Mouse (Mus musculus) testis, postnatal 10 days (tissue): ENCODE data around the gene Lrrk1.
A peak's percentile ranks its signal among the peaks of the same experiment; 100 is the strongest.

ENCODE experiments used
- DNase-seq: peaks from one replicate; pipeline ENCODE4 v3.0.0; 2021; ENCODE audit warnings: low spot score

Lrrk1 gene

GRCm38 (mm10) chr7:66336955-66337354 is 51.2 kb downstream of the Lrrk1 start:
- DNase-seq = no peak

GRCm38 (mm10) chr7:66333906-66334500 is 54.1 kb downstream of the Lrrk1 start:
- DNase-seq = no peak

DNA sequence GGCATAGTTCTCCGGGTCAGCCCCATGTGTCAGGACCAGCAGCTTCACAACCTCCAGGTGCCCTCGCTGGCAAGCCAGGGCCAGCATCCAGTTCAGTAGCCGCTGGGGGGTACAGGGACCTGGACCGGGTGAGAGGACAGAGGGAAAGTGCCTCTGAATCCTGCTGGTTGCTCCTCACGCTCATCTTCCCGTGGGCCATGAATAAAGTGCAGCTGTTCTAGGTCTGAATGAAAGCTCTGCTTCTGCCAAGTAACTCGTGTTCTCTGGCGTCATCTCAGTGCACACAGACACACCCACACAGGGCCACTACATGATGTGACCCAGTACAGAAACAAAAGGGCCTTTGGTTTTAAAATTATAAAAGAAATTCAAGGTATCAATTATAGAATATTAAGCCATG is 55.8 kb downstream of the Lrrk1 start:
- DNase-seq = no peak

DNA sequence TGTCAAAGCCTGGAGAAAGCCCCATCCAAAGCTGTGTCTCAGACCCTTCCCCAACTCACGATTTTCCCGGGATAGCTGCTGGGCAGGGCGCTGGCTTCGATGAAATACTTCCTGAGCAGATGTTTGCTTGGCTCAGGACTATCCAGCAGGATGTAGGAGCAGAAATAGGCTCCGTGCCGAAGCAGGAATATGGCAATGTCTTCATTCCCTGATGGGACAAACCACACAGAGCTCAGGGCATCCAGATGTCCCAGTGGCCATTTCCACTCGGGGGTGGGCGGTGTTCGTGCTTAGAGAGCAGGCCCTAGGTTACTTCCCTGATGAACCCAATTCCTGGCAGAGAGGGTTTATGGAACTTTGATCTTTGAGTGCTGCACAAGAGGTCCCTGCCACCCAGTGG is 57.5 kb downstream of the Lrrk1 start:
- no peak for DNase-seq

DNA sequence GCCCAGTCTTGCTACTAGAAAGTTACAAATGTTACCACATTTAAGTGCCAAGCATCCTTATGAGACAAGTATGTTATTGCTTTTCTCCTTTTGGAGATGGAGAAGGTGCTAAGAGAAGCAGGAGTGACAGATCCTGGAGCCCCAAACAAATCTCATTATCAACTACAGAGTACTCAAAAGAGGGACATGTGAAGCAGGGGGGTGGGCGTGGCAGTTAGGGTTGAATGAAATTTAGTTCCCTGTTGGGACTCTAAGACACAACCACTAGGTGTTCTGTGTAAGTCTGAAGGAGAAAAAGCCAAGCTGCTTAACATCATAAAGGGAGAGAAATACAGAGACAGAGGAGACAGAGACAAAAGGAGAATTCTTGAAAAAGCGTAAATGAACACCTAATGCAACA is 60.6 kb downstream of the Lrrk1 start:
- no peak for DNase-seq

DNA sequence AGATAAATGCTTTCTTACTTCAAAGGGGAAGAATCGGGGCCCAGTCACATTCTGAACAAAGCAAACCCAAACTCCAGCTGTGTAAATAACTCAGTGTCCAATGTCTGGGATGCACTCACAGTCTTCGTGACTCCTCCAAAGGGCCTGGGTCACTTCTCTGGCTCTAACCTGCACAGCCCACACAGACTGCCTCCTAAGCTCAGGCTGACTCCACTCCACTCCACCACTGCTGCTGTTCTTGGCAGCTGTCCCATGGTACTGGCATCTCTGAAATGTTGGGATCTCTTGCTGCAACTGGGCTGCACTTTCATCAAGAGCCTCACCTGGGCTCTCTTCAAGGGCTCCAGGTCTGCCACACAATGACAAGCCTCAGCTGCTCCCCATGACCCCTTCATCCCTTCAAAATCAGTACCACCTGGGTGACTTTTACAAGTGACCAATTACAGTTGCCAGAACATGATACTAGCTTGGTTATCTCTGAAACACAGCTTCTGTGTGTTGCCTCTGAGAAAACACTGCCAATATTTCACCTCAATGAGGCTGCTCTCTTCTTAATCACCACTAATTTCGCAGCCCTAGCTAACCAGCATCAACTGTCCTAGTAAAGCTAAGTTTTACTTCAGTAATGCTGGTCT is 62.6 kb downstream of the Lrrk1 start:
- DNase-seq = no peak

GRCm38 (mm10) chr7:66323252-66324015 is 64.7 kb downstream of the Lrrk1 start:
- no peak for DNase-seq

- no peak for DNase-seq
Measured at GRCm38 (mm10) chr7:66320996-66321395, 67.2 kb downstream of the Lrrk1 start.

DNA sequence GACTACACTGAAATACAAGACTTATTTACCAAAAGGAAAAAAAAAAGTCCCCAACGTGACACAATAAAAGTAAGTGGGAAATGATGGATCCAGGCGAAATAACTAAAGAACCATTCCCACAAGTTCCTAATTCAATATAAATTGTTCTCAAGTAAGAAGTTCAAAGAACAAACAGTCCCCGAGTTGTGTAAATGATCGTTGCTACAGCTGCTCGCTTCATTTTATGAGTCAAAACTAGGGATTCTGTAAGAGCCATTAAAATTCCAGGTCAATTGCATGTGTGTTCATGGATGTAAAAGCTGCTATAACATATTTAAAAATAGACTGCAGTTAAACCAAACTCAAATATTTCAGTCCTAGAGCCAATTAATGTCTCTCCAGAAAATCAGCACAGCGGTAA is 70.0 kb downstream of the Lrrk1 start:
- DNase-seq = no peak

DNA sequence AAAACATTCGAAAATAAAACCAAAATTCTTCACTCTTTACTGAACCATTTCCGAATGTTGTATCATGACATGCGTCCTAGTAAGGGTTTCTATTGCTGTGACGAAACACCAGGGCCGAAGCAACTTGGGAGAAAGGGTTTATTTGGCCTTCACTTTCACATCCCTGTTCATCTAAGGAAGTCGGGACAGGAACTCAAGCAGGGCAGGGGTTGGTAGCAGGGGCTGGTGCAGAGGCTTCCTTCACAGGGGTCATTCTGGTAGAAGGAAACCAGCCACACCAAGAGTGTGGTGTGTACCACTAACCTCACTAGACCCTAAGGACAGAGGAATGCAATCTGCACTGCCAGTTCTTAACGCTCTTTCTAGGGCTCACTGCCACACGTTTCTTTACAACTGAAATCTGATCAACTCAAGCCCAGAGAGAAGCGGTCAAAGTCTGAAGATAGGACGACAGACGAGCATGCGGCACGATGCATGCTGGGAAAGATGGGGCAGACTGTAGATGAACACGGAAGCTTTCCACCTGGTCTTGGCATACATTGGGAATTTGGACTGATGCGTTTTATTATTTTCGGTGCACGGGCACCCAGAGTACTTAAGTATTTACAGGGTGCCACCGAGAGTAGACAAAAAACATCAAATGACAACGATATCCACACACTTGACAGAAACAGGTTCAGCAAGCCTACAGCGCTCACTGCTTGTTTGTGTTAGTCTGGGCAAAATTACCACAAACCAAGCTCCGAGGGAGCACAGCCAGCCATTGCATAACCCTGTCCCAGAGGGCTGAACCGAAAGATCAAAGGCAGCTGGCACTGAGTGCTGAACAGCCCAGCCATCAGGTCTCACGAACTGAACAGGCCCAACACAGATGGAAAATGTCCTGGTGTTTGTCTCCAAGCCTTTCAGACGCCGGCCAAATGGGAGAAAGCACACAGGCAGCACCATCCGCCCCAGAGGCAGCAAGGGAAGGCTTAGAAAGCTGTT is 77.2 kb downstream of the Lrrk1 start:
- DNase-seq = no peak

- peak; percentile 73 for DNase-seq
Measured at GRCm38 (mm10) chr7:66309950-66310669, 78.0 kb downstream of the Lrrk1 start.

GRCm38 (mm10) chr7:66309240-66309949 is 78.8 kb downstream of the Lrrk1 start:
- peak; percentile 62 for DNase-seq

DNA sequence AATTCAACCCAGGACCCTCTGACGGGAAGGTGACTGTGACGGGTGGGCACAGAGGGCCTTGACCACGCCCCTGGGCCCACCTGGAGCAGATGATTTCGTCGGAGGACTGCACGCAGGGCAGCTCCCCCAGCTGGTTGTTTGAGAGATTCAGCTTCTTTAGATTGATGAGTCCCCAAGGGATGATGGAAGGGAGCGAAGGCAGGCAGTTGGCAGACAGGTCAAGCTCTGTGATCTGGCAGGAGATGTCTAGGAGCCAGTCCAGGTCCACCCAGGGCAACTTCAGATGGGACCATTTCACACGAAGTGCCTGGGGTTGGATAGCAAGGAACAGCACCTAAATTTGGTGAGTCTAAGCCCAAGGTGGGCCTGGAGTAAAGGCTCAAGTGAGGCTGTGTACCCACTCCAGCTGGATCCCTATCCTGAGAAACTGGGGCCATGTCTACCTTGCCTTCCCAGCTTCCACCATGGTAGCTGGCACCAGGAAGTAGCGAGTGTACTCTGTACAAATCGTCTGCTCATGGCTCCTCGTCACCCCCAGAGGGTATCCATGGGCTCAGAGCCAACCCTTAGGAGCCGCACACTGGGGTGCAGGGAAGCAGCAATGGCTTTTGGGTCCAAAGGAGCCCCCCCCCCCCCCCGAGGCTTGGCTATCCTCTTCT is 79.4 kb downstream of the Lrrk1 start:
- no peak for DNase-seq

GRCm38 (mm10) chr7:66307791-66308190 is 80.4 kb downstream of the Lrrk1 start:
- DNase-seq = no peak

DNA sequence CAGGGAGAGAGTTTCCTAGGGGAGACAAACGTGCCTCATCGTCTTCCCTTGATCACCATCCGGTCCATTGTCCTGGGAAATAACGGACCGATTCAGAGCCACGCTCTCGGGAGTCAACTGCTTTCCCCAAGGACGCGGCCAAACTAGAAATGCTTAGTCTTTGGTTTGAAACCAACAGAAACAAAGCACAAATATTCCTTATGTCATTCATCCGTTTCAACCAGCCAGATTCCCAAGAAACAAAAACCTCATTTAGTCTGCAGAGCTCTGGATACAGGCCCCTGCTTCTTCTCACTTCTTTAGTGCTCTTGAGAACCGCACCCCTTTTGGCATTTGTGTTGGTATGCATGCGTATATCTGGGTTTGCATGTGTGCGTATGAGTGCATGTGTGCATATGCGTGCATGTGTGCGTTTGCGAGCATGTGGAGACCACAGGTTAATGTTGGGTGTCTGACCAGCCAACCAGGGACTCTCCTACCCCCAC is 82.4 kb downstream of the Lrrk1 start:
- DNase-seq = no peak

- DNase-seq = no peak
Measured at GRCm38 (mm10) chr7:66304993-66305713, 83.0 kb downstream of the Lrrk1 start.

DNA sequence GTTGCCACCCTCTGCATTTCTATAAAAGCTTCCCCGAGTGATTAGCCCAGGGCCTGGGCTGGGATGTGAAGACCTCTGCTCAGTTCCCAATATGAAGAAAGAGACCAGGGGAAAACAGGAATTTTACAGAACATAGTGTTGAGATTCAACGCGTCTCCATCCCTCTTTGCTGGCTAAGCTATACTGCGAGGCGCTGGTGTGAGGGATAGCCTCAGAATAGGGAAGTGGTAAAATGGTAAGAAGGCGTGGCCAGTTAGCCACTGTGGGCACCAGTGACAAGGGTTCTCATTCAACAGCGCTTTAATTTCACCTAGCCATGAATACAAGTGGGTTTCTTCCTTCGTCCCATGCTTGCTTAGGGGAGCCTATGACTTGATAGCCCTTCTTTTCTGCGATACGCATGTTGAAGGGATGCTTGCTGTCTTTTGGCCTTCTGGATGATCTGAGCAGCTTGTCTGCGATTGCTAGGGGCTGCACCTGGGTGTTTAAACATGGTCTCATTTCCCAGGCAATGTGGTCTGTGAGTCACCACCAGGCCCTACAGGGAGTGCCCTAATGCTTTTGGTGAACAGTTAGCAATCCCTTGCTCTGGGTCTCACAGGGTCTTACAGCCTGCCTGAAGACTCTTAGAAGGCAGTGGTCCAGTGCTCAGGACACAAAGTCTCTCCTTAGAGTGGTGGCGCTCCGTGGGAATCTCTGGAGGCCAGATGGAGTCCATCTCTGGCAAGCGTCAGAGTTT is 84.1 kb downstream of the Lrrk1 start:
- DNase-seq = no peak

- no peak for DNase-seq
Measured at GRCm38 (mm10) chr7:66301486-66301885, 86.7 kb downstream of the Lrrk1 start.

- DNase-seq = peak; percentile 94
Measured at GRCm38 (mm10) chr7:66300680-66301079, 87.5 kb downstream of the Lrrk1 start.
